Mouse (Mus musculus) mesoderm, embryonic 11.5 days (tissue): ENCODE results near the gene Psmb7.
A peak's percentile ranks its signal among the peaks of the same experiment; 100 is the strongest.

ENCODE experiments used
- DNase-seq: peaks from one replicate; pipeline ENCODE4 v3.0.0-alpha.2; 2012; ENCODE audit warnings: low read depth, low spot score

Psmb7 gene

DNA sequence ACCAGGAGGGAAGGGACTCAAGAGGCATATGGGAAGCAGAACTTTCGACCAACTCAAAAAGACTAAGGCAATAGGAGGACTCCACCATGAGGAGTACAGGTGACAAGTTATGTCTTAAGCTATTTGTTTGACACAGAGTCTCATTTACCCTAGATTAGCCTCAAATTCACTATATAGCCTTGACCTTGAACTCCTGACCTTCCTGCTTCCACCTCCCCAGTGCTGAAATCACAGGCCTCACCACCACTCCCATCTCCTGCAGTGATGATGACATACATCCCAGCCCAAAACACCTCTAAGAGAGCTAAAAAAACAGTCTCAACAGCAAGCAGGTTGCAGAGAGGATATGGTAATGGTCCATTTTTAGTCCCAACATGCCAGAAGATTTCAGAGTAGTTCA is 2.1 kb downstream of the Psmb7 start:
- no peak for DNase-seq

DNA sequence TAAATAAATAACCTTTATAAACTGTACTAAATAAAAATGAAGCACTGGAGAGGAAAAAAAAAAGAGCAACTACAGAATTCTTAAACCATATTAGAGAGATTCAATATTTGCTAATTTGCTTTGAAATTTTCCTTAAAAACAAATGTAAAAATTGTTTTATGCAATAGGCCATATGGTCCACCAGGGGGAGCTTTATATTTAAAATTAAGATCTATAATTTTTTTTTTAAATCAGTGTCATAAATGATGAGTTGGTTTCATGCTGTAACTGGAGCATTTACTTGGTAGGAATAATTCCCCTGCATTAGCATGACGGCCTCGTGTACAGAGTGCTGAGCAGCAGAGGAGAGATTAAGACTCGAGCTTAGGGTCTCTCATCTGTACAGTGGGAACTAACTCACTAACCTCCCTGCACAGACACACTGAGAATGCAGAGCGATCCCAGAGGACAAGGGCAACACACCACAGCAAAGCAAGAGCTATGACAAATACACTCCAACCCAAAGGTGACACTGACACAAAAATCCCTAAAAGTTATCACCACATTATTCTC is 6.1 kb downstream of the Psmb7 start:
- no peak for DNase-seq

DNA sequence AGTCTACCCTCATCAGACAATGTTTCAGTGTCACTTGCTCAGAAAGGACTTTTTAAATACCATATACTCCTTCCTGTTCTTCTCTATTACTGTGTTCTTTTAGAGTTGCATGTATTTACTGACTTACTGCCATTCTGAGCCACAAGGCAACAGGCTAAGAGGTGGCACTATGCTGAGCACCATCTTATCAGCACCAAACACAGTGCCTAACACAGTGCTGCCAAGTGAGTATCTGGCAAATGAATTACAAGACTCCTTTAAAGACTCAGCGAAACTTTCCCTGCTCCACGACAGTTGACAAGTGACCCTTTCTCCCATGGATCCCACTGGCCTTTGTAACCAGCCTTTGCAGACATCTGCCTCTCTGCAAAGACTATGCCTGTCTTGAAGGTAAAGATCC is 13.3 kb downstream of the Psmb7 start:
- DNase-seq, result no peak

DNA sequence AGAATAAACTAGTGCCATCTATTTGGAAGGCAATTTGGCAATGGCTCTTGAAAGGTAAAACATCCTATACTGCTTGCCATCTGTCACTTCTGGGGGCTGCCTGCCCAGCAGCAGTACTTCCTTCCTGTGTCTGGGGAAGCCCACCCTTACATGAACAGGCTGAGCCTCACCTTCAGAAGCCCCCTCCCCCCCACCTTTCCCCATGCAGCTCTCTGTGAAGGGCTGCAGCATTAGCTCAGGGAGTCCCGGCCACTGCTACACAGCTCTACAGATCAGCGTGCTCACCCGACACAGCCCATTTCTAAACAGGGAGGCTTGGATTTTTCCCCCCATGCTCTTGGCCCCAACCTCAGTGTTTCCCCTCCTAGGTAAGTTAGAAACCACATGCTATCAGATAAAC is 14.4 kb downstream of the Psmb7 start:
- DNase-seq, result no peak

DNA sequence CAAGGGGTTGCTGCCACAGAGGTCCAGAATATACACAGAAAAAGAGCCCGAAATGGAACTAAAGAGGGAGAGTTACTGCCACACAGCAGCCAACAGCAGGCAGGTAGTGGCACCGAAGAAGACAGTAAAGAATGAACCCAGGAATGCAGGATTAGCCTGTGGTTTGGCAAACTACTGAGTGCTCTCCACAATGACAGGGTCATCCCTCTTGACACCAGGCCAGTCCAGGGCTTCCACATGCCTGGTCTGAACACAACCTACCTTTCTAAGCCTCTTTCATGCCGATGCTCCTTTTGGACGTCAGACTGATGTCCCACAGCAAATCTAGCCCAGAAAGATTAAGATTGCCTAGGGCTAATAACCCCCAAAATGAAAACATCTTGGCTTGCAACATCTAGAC is 15.1 kb downstream of the Psmb7 start:
- no peak for DNase-seq

DNA sequence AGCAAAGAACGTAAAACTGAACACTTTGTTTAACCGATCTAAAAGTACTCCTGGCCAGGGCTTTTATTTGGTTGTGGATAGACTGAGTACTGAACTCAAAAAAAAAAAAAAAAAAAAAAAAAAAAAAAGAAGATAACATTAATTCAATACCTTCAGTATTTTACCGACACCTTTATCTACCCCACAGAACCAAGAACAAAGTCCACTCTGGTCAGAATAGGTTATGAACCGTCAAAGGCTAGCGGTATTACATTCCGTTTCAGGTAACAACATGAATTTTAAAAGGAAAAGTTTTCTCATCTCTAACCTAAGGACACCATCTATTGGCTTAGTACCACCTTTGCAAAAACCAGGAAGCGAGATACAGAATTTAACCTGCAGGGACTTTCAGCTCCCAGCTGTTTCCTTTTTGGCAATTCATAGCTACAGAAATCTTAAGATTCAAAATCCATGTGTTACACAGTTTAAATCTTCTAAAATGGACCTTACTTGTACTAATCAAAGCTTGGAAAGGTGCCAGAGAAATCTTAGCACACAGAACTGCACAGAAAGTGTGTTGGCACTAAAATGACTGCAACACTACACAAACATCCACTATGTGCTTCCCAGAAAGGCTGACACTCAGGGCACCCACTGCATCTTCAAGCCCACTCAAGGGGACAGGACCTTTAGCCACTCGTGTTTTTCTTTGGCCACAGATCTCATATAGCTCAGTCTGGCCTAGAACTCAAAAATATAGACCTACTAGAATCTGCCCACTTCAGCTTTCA is 19.9 kb downstream of the Psmb7 start:
- DNase-seq, result no peak

DNA sequence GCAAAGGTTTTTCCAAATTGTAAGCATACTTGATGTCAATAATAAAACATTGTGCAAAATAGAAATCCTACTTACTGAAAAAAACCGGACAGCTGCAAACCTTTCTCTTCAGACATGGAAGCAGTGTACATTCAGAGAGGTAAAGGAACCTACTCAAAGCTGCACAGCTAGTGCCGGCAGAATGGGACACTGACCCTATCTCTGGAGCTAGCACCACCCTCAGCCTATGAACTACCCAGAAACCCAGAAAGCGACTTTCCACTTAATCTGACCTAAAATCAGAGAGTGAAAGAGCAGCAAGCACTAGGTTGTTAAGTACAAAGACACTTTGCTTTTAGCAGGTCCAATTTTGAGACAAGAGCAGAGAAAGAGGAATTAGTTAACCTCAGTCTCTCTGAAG is 20.5 kb downstream of the Psmb7 start:
- DNase-seq, result no peak

DNA sequence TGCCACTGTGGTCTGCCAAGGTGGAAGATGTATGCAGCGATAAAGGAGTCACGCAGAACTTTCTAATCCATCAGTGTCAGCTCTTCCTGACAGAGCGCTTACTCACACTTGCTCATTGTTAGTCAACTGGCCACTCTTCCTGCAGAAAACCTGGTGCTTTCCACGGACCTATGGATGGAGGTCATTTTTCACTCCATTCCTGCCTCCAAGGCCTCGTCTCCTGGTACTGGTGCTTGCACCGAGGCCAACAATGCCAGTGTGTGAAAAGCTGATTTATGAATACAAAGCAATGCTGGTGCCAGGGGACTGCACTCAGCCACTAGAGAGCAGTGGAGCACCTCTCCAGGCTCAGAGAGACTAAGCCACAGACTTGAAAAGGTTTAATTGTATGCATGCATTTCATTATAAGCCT is 22.3 kb downstream of the Psmb7 start:
- DNase-seq, result peak; percentile 52

DNA sequence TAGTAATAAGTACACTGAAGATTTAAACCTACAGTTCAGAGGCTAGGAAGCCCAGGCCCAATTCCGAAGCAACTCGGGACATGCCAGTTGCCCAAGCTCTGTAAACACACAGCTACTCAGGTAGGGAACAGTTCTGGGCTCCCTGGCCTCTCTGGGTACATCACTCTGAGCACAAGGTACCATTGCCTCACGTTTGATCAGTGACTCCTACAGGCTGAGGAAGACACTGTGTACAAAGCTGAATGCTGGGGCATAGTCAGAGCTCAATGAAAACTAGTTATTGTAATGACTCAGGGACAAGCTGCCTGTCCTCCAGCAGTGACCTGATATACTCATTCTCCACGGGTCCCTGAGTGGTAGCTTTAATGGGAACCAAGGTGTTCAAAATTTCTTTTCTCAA is 22.8 kb downstream of the Psmb7 start:
- no peak for DNase-seq

DNA sequence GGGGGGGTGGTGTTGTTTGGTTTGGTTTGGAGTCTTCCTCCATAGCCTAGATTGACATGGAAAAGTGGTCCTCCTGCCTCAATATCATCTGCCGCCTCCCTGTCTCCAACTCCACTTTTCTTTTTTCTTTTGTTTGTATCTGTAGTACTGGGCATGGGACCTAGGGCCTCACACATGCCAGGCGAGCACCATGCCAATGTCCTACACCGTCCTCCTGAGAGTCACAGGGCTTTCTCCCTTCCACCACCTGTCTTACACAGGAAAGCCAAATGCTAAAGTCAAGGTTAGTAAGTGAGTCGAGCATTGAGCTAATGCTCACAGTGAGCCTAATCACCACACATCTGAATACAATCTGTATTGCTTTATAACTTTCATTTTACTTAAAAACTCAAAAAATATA is 24.1 kb downstream of the Psmb7 start:
- DNase-seq, result no peak

DNA sequence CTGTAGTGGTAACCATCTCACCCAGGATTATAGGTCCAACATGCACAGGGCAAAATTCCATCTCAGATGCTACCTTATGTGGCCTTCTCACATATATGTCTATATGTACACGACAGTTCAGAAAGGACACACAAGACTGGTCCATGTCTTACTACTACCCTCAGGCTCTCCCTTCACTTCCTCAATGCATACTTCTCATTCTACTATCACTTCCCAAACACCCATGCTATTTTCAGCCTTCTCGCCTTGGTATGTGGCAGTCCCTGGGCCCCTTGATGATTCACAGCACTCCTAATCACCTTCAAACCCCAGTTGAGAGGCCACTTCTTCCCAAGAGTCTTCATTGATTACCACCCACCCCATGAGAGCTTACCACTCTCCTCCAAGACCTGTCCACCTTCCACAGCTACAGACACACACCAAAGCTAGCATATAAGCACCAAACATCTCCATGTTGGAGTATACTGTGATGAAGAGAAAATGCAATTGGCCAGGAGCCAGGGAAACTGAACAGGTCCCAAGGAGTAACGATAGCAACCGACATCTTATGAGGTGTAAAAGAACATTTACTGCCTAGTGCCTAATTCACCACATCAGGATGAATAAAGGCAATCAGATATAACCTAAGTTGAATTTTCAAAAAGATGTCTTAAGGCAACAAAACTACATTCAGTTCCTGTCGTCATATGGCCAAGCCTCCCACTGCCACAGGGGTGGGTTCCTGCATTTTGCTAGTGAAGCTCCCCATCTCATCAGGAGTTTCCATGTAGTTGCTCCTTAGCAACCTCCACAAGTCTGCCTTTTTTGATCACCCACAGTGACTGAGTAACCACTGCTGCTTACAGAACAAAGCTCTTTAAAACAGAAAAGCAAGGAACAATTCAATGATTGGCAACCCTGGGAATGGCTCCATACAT is 26.7 kb downstream of the Psmb7 start:
- DNase-seq, result no peak

DNA sequence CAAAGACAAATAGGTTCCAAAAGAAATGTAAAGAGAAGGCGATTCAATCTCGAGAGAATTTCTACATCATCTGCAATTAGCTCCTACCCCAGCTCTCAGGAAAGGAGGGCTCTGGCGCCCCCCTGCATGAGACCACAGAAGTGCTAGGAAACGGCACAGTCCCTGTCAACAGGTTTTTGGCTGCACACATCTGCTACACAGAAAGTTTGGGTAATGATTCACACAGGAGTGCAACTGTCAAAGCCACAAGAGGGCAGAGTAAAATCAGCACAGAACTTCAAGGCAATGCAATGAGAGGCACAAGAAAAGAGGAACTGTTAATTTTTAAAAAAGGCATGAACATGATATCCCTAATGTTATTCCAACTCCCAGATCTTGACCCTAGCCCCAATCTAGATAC is 27.8 kb downstream of the Psmb7 start:
- no peak for DNase-seq

DNA sequence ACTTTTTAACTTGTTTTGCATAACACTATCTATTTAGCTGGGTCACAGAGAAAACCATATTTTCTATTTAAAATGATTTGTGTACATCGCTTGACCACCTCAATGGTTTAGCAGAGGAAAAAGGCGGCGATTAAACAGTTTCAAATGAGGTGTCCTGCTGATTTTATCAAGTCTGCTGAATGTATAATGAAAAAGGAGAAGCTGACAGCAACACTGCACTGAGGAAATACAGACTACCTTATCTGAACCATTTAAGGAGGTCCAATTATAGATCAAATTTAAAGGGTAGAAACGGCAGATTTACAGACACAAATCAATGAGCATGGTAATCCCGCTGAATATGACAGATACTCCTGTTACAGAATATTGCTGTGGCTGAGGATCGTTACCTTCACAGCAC is 29.4 kb downstream of the Psmb7 start:
- no peak for DNase-seq

DNA sequence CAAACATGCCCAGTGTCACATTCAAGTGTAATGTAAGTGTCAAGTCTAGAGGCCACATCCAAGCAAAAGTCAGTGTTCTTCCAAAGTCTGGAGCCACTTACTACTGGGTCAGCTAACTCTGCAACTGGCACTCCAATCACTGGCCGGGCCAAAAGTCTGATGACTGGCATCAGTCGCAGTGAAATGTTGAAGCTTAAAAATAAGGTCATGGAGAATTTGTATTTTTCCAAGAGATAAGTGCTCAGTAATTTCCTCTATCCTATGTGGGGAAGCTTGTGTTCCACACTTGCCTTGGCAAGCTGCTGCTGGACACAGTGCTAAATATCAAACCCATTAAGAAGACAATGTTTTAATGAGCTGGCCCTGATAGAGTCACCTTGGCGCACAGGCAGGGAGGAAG is 30.3 kb downstream of the Psmb7 start:
- no peak for DNase-seq

DNA sequence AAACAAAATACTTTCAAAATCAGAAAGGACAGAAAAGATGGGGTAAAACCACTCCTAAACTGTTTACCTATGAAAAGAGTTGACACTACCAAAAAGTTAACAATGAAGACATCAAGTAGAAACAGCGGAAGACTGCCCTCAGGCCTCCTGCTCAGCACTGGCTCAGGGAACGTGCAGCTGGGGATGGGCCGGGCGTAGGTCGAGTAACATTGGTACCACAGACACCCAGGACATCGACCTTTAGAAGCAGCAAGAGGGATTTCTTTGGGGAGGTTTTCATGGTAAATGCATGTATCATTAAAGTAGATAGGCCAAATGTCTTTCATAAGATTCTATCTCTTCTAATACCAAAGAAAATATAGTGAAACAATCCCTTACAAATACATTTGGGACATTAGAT is 31.3 kb downstream of the Psmb7 start:
- DNase-seq, result no peak

DNA sequence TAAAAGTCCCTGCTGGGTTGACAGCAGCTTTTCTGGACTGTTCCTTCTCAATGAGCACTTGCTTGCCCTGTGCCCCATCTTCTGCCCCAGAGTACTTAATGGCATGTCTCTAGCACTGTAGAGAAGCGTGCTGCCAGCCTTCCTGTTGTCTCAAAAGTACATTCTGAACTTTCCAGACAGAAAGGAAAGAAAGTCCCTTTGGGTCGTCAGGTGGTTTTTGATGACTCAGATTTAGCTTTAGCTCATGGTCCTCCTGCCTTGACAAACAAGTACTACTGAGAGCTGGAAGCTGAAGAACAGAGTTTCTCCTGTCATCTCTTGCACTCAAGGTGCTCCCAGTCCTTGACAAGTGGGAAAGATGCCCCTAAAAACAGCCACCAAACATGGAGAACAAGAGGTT is 33.7 kb downstream of the Psmb7 start:
- no peak for DNase-seq

DNA sequence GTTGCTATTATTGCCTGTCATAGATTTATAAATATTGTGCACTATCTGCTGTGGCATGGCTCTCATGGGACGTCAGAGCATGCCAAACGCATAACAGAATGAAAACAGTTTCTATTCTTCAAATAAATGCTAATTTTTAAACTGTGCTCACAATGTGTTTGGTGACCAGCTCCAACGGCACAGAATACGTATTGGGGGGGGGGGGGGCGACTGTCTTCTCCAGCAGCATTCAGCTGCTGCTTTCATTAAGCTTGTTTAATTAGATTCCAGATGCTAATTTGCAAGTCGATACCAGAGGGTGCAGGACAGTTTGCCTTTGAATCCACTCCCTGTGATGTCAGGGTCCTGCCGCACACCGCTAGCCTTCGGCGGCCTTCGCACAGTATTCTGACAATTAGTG is 34.6 kb downstream of the Psmb7 start:
- no peak for DNase-seq

DNA sequence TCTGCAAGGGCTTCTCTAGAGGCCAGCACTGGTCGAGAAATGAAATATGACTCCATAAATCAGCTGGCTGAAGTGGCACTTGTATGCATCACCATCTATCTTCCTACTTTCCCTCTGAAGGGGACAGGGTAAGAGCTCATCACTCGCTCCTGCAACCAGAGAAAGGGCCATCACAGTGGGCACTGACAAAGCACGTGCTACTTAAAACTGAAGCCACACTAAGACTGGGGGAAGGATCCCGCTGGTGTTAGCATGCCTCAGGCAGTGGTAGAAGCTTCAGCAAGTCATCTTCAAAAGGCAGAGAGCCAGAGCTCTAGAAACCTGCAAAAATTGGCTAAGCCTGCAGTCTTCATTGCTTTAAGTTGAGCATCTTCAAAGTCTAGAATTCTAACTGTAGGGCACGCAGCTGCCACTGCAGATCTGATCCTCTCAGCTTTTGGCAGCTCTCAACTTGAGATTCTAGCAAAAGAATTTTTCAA is 35.0 kb downstream of the Psmb7 start:
- DNase-seq, result peak; percentile 44

DNA sequence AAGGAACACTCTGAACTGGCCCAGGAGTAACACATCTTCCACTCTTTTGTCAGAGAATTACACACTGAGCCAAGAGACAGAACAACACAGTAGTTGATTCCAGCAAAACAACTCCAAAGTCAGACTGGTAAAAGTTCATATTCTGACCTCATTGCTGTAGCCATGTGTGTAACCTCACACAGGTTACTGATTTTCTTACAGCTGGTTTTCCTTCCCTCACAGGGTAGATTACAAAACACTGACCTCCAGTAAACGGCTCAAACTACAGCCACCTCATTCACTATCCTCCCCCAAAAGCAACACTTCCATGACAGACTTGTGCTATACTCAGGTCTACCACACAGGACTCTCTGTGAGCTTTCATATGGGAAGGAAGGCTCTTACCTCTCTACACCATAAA is 36.2 kb downstream of the Psmb7 start:
- no peak for DNase-seq

DNA sequence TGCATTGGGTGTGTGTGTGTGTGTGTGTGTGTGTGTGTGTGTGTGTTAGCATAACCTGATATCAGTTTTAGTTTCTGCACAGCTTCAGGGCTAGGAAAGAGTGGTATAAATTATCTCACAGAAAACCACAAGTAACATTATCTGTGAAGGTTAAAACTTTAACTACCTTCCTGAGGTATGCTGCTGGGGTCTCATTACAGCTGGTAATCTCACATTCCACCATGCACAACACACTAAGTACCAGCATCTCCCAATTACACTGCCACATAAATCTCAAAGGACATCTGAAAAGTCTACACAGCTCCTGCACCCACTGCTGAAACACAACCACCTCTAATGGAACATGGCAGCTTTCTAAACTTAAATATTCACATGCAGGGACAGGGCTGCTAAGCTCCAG is 43.0 kb downstream of the Psmb7 start:
- DNase-seq, result no peak

DNA sequence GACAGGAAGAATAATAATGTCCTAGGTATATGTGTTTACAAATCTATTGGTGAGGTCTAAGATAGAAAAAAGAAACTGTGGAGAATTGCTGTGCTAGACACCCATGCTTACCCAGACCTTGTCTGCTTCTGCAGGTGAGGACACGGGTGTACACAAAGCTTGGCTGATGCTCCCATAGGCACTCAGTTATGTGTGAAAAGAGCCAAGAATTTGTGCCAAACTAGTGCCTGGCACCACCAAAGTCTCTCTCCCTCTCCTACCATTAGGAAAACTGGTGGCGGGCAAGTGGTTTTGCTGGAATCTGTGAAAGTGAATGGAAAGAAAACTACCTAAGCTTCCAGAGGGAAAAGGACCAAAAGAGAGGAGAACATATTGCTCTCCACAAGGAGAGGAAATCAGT is 45.5 kb downstream of the Psmb7 start:
- no peak for DNase-seq

DNA sequence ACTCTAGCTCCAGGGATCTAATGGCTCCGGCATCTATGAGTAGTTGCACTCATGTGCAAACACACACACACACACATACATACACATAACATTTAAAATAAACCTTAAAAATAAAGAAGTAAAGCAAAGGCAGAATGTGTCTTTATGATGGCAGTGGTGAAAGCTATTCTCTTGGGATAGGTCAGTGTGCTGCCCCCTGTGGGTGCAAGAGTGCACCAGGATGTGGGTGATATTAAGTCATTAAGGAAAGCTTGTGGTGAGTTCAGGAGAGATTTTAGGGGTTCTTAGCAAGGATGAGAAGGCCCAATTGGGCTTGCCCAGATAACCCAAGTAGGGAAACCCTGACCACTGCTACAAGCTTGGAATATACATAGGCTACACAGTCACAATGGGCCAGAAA is 46.0 kb downstream of the Psmb7 start:
- DNase-seq, result no peak

DNA sequence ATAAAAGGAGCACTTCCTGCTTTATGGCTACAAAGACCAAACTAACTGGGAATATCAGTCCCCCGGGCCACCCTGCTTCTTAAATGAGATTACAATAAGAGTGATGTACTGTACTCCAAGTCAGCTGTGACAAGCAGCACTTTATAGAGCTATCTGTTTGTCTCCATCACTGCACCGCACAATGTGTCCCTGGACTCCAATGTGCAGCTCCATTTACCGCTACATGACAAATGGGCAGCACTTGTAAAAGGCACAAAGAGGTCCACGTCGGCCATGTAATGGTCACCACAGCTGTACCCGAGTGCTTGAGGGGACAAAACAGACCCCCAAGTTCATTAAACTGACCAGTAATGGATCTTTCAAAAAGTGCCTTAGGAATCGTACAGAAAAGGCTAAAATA is 49.0 kb downstream of the Psmb7 start:
- peak; percentile 53 for DNase-seq
